Mouse (Mus musculus) cortical plate, adult 2 months (tissue): Measurements from ENCODE around the gene Pttg1ip.

Experiments
- CTCF ChIP-seq: fragments of 200-500 bp; IDR thresholded peaks from 2 replicates; pipeline ENCODE4 v1.5.1; 2011; ENCODE audit warnings: mild to moderate bottlenecking, control low read depth, low read length; ENCODE audit not compliant: insufficient read depth; ENCODE audit errors: extremely low read depth
- POLR2A ChIP-seq: fragments of 200-500 bp; IDR thresholded peaks from 2 replicates; pipeline ENCODE4 v1.6.1; 2011; ENCODE audit warnings: mild to moderate bottlenecking, low read length, control low read depth; ENCODE audit not compliant: insufficient read depth; ENCODE audit errors: extremely low read depth

- no peak for TF ChIP-seq CTCF
- TF ChIP-seq POLR2A: no peak
Measured at GRCm38 (mm10) chr10:77537215-77538209, 44.0 kb upstream of the Pttg1ip start.
